Mouse (Mus musculus) brain, embryonic 14.5 days (tissue): ENCODE measurements around the gene Mtss1l. TPM values are rescaled to one million over a fixed set of nuclear protein-coding genes. Genes with fewer than 3 reads are reported as not detected.
"Not testable (repeated sequence)": the region's sequence is repeated elsewhere in the genome, so short reads cannot be mapped to it uniquely, and the experiment has no call there.

Experiments
- DNase-seq: peaks from one replicate; pipeline ENCODE4 v3.0.0-alpha.2; 2011; ENCODE audit warnings: low read depth
- CTCF ChIP-seq: fragments of 200-500 bp; IDR thresholded peaks from 2 replicates; pipeline ENCODE4 v1.5.1; 2012; ENCODE audit warnings: inconsistent platforms, mild to moderate bottlenecking, moderate library complexity, borderline replicate concordance; ENCODE audit not compliant: insufficient read depth, insufficient read length; ENCODE audit errors: extremely low read depth
- POLR2A ChIP-seq: fragments of 200-500 bp; IDR thresholded peaks from 2 replicates; pipeline ENCODE4 v1.6.1; 2012; ENCODE audit warnings: mild to moderate bottlenecking, inconsistent platforms, borderline replicate concordance; ENCODE audit not compliant: poor library complexity, insufficient read depth, insufficient read length, severe bottlenecking; ENCODE audit errors: extremely low read depth
- polyA plus RNA-seq: library from polyadenylated mRNA; depleted of rRNA; stranded (reverse); fragments of >200 nt; gene quantifications from 2 replicates; pipeline ENCODE4 v1.2.3, GENCODE M21; 2012

Mtss1l gene
- polyA plus RNA-seq, 1 experiment: 189 TPM

- DNase-seq: peak; percentile 22
Measured at GRCm38 (mm10) chr8:110767261-110767660, 46.0 kb downstream of the Mtss1l start.

GRCm38 (mm10) chr8:110772452-110772851, 51.2 kb downstream of the Mtss1l start:
- no peak for DNase-seq

More at GRCm38 (mm10) chr8:110767261-110767660, 46.0 kb downstream of the Mtss1l start:
- TF ChIP-seq CTCF: no peak

GRCm38 (mm10) chr8:110774047-110774446, 52.8 kb downstream of the Mtss1l start:
- DNase-seq: peak; percentile 14
- TF ChIP-seq POLR2A (no peak), CTCF (no peak)

More at GRCm38 (mm10) chr8:110772452-110772851, 51.2 kb downstream of the Mtss1l start:
- TF ChIP-seq CTCF (no peak), POLR2A (no peak)

- DNase-seq: no peak
- TF ChIP-seq POLR2A: no peak
- TF ChIP-seq CTCF: no peak
Measured at GRCm38 (mm10) chr8:110774725-110775124, 53.4 kb downstream of the Mtss1l start.

- TF ChIP-seq CTCF (peak; percentile 46; the same call in 1 of the 2 replicates), POLR2A (no peak)
Measured at GRCm38 (mm10) chr8:110775316-110775715, 54.0 kb downstream of the Mtss1l start.

GRCm38 (mm10) chr8:110775721-110776120, 54.4 kb downstream of the Mtss1l start:
- no peak for DNase-seq
- TF ChIP-seq CTCF (no peak), POLR2A (no peak)

More at GRCm38 (mm10) chr8:110775316-110775715, 54.0 kb downstream of the Mtss1l start:
- no peak for DNase-seq

- DNase-seq: no peak
- TF ChIP-seq POLR2A: no peak
- TF ChIP-seq CTCF: no peak
Measured at GRCm38 (mm10) chr8:110776335-110776734, 55.1 kb downstream of the Mtss1l start.

GRCm38 (mm10) chr8:110779924-110780718, 58.8 kb downstream of the Mtss1l start:
- no peak for DNase-seq
- TF ChIP-seq POLR2A (no peak), CTCF (no peak)

GRCm38 (mm10) chr8:110785366-110785765, 64.1 kb downstream of the Mtss1l start:
- DNase-seq: no peak

GRCm38 (mm10) chr8:110786501-110786900, 65.2 kb downstream of the Mtss1l start:
- DNase-seq: not testable (repeated sequence)

More at GRCm38 (mm10) chr8:110785366-110785765, 64.1 kb downstream of the Mtss1l start:
- TF ChIP-seq POLR2A (no peak), CTCF (no peak)

GRCm38 (mm10) chr8:110786934-110787333, 65.7 kb downstream of the Mtss1l start:
- no peak for DNase-seq

GRCm38 (mm10) chr8:110787411-110787954, 66.2 kb downstream of the Mtss1l start:
- no peak for DNase-seq
- no peak for TF ChIP-seq POLR2A
- no peak for TF ChIP-seq CTCF

More at GRCm38 (mm10) chr8:110786934-110787333, 65.7 kb downstream of the Mtss1l start:
- TF ChIP-seq CTCF (no peak), POLR2A (no peak)
